Mouse (Mus musculus): ENCODE results near the gene Slc22a1. TPM values are rescaled to one million over a fixed set of nuclear protein-coding genes. Genes with fewer than 3 reads are reported as not detected.
A peak's percentile ranks its signal among the peaks of the same experiment; 100 is the strongest.
"Not testable (repeated sequence)": the region's sequence is repeated elsewhere in the genome, so short reads cannot be mapped to it uniquely, and the experiment has no call there.

The Slc22a1 gene
- polyA plus RNA-seq, 1 experiment from 2014 or later = 0.90 TPM

- H3K27ac ChIP-seq (ENCODE audit: low read length); H3K27me3 ChIP-seq (ENCODE audit: control insufficient read depth, insufficient read depth, low read length); H3K4me3 ChIP-seq (ENCODE audit: low read depth, low read length); H3K36me3 ChIP-seq (ENCODE audit: control insufficient read depth, insufficient read depth, low read length); ATAC-seq (ENCODE audit: insufficient number of reproducible peaks, insufficient read depth, low FRiP score, low read depth); H3K4me1 ChIP-seq (ENCODE audit: control insufficient read depth, insufficient read depth, low read length); H3K9ac ChIP-seq (replicated peaks; ENCODE audit: low read depth, low read length); H3K4me2 ChIP-seq (replicated peaks; ENCODE audit: low read depth, low read length); H3K9me3 ChIP-seq (ENCODE audit: control insufficient read depth, low read depth, low read length): not testable (repeated sequence)
- 85% methylated on average over 7 of the region's 7 CpGs for WGBS
These were observed 649 bp downstream of the Slc22a1 start for GRCm38 (mm10) chr17:12674980-12675379.

- no peak for ATAC-seq (ENCODE audit: insufficient number of reproducible peaks, insufficient read depth, low FRiP score, low read depth)
- H3K36me3 ChIP-seq (ENCODE audit: control insufficient read depth, insufficient read depth, low read length) = no peaks in the 10 kb centered on the region
- H3K4me1 ChIP-seq (ENCODE audit: control insufficient read depth, insufficient read depth, low read length) = peaks cover 6% of the 10 kb centered on the region
- 58% methylated on average over 3 of the region's 3 CpGs for WGBS
- no peak overlapping the region for H3K27ac ChIP-seq (ENCODE audit: low read length)
- no peak overlapping the region for H3K4me3 ChIP-seq (ENCODE audit: low read depth, low read length)
- no peak overlapping the region for H3K9ac ChIP-seq (replicated peaks; ENCODE audit: low read depth, low read length)
- H3K4me2 ChIP-seq (replicated peaks; ENCODE audit: low read depth, low read length) = no peak overlapping the region
- no peaks in the 10 kb centered on the region for H3K9me3 ChIP-seq (ENCODE audit: control insufficient read depth, low read depth, low read length)
- no peaks in the 10 kb centered on the region for H3K27me3 ChIP-seq (ENCODE audit: control insufficient read depth, insufficient read depth, low read length)
These were observed 1.8 kb downstream of the Slc22a1 start for GRCm38 (mm10) chr17:12673871-12674270.

GRCm38 (mm10) chr17:12672285-12672790 lies 3.3 kb downstream of the Slc22a1 start:
- Histone ChIP-seq H3K27me3 (ENCODE audit: control insufficient read depth, insufficient read depth, low read length) (no peaks in the 10 kb centered on the region), H3K27ac (ENCODE audit: low read length) (no peak overlapping the region), H3K4me1 (ENCODE audit: control insufficient read depth, insufficient read depth, low read length) (peaks cover 10% of the 10 kb centered on the region), H3K9me3 (ENCODE audit: control insufficient read depth, low read depth, low read length) (no peaks in the 10 kb centered on the region), H3K4me3 (ENCODE audit: low read depth, low read length) (no peak overlapping the region), H3K36me3 (ENCODE audit: control insufficient read depth, insufficient read depth, low read length) (no peaks in the 10 kb centered on the region), H3K4me2 (replicated peaks; ENCODE audit: low read depth, low read length) (no peak overlapping the region), H3K9ac (replicated peaks; ENCODE audit: low read depth, low read length) (no peak overlapping the region)
- 80% methylated on average over 7 of the region's 7 CpGs for WGBS
- ATAC-seq (ENCODE audit: insufficient number of reproducible peaks, insufficient read depth, low FRiP score, low read depth) = no peak

- Histone ChIP-seq H3K4me1 (ENCODE audit: control insufficient read depth, insufficient read depth, low read length) (peaks cover 10% of the 10 kb centered on the region), H3K9ac (replicated peaks; ENCODE audit: low read depth, low read length) (no peak overlapping the region), H3K4me3 (ENCODE audit: low read depth, low read length) (no peak overlapping the region), H3K36me3 (ENCODE audit: control insufficient read depth, insufficient read depth, low read length) (no peaks in the 10 kb centered on the region), H3K4me2 (replicated peaks; ENCODE audit: low read depth, low read length) (no peak overlapping the region), H3K9me3 (ENCODE audit: control insufficient read depth, low read depth, low read length) (no peaks in the 10 kb centered on the region), H3K27me3 (ENCODE audit: control insufficient read depth, insufficient read depth, low read length) (no peaks in the 10 kb centered on the region), H3K27ac (ENCODE audit: low read length) (no peak overlapping the region)
- WGBS = 74% methylated on average over 5 of the region's 5 CpGs
- ATAC-seq (ENCODE audit: insufficient number of reproducible peaks, insufficient read depth, low FRiP score, low read depth) = no peak
These were observed 4.5 kb downstream of the Slc22a1 start for GRCm38 (mm10) chr17:12671029-12671605.

- H3K4me2 ChIP-seq (replicated peaks; ENCODE audit: low read depth, low read length) = no peak overlapping the region
- H3K9me3 ChIP-seq (ENCODE audit: control insufficient read depth, low read depth, low read length) = no peaks in the 10 kb centered on the region
- no peak overlapping the region; the same call in 1 of the 2 replicates for H3K27ac ChIP-seq (ENCODE audit: low read length)
- no peak for ATAC-seq (ENCODE audit: insufficient number of reproducible peaks, insufficient read depth, low FRiP score, low read depth)
- H3K36me3 ChIP-seq (ENCODE audit: control insufficient read depth, insufficient read depth, low read length) = no peaks in the 10 kb centered on the region
- H3K9ac ChIP-seq (replicated peaks; ENCODE audit: low read depth, low read length) = no peak overlapping the region
- H3K4me3 ChIP-seq (ENCODE audit: low read depth, low read length) = no peak overlapping the region
- H3K27me3 ChIP-seq (ENCODE audit: control insufficient read depth, insufficient read depth, low read length) = no peaks in the 10 kb centered on the region
- peaks cover 10% of the 10 kb centered on the region for H3K4me1 ChIP-seq (ENCODE audit: control insufficient read depth, insufficient read depth, low read length)
These were observed 6.3 kb downstream of the Slc22a1 start for GRCm38 (mm10) chr17:12669363-12669679.

- Histone ChIP-seq H3K4me2 (replicated peaks; ENCODE audit: low read depth, low read length) (no peak overlapping the region), H3K9me3 (ENCODE audit: control insufficient read depth, low read depth, low read length) (no peaks in the 10 kb centered on the region), H3K4me3 (ENCODE audit: low read depth, low read length) (no peak overlapping the region), H3K27me3 (ENCODE audit: control insufficient read depth, insufficient read depth, low read length) (no peaks in the 10 kb centered on the region), H3K9ac (replicated peaks; ENCODE audit: low read depth, low read length) (no peak overlapping the region), H3K36me3 (ENCODE audit: control insufficient read depth, insufficient read depth, low read length) (no peaks in the 10 kb centered on the region), H3K27ac (ENCODE audit: low read length) (no peak overlapping the region), H3K4me1 (ENCODE audit: control insufficient read depth, insufficient read depth, low read length) (peaks cover 10% of the 10 kb centered on the region)
- 22% methylated on average over 7 of the region's 7 CpGs for WGBS
- no peak for ATAC-seq (ENCODE audit: insufficient number of reproducible peaks, insufficient read depth, low FRiP score, low read depth)
These were observed 6.9 kb downstream of the Slc22a1 start for GRCm38 (mm10) chr17:12668478-12669362.

- H3K4me2 ChIP-seq (replicated peaks; ENCODE audit: low read depth, low read length) = no peak overlapping the region
- 75% methylated on average over 8 of the region's 8 CpGs for WGBS
- no peak overlapping the region for H3K27ac ChIP-seq (ENCODE audit: low read length)
- H3K4me3 ChIP-seq (ENCODE audit: low read depth, low read length) = no peak overlapping the region
- no peak for ATAC-seq (ENCODE audit: insufficient number of reproducible peaks, insufficient read depth, low FRiP score, low read depth)
- H3K4me1 ChIP-seq (ENCODE audit: control insufficient read depth, insufficient read depth, low read length) = peaks cover 7% of the 10 kb centered on the region
- no peaks in the 10 kb centered on the region for H3K27me3 ChIP-seq (ENCODE audit: control insufficient read depth, insufficient read depth, low read length)
- H3K9ac ChIP-seq (replicated peaks; ENCODE audit: low read depth, low read length) = no peak overlapping the region
- no peaks in the 10 kb centered on the region for H3K9me3 ChIP-seq (ENCODE audit: control insufficient read depth, low read depth, low read length)
- no peaks in the 10 kb centered on the region for H3K36me3 ChIP-seq (ENCODE audit: control insufficient read depth, insufficient read depth, low read length)
These were observed 11.5 kb downstream of the Slc22a1 start for GRCm38 (mm10) chr17:12664156-12664555.

GRCm38 (mm10) chr17:12660572-12661260 lies 14.9 kb downstream of the Slc22a1 start:
- 66% methylated on average over 13 of the region's 13 CpGs for WGBS
- no peaks in the 10 kb centered on the region for H3K36me3 ChIP-seq (ENCODE audit: control insufficient read depth, insufficient read depth, low read length)
- peak; percentile 30; the same call in 1 of the 2 replicates for ATAC-seq (ENCODE audit: insufficient number of reproducible peaks, insufficient read depth, low FRiP score, low read depth)
- H3K27me3 ChIP-seq (ENCODE audit: control insufficient read depth, insufficient read depth, low read length) = no peaks in the 10 kb centered on the region
- no peak overlapping the region for H3K9ac ChIP-seq (replicated peaks; ENCODE audit: low read depth, low read length)
- no peak overlapping the region for H3K4me2 ChIP-seq (replicated peaks; ENCODE audit: low read depth, low read length)
- no peak overlapping the region for H3K4me3 ChIP-seq (ENCODE audit: low read depth, low read length)
- H3K27ac ChIP-seq (ENCODE audit: low read length) = no peak overlapping the region
- no peaks in the 10 kb centered on the region for H3K4me1 ChIP-seq (ENCODE audit: control insufficient read depth, insufficient read depth, low read length)
- H3K9me3 ChIP-seq (ENCODE audit: control insufficient read depth, low read depth, low read length) = no peaks in the 10 kb centered on the region

Data from stomach, embryonic 14.5 days (tissue).